Mouse (Mus musculus) kidney, adult 18-20 months (tissue): Measurements from ENCODE around the gene Ablim2.

Source experiments
- DNase-seq: peaks from one replicate; pipeline ENCODE4 v3.0.0; 2021

Ablim2 gene

GRCm38 (mm10) chr5:35920076-35920475, 162.4 kb downstream of the Ablim2 start:
- no peak for DNase-seq

- DNase-seq, result no peak
These were observed 162.9 kb downstream of the Ablim2 start for GRCm38 (mm10) chr5:35920557-35920956.

GRCm38 (mm10) chr5:35921141-35921540, 163.5 kb downstream of the Ablim2 start:
- DNase-seq, result no peak

DNA sequence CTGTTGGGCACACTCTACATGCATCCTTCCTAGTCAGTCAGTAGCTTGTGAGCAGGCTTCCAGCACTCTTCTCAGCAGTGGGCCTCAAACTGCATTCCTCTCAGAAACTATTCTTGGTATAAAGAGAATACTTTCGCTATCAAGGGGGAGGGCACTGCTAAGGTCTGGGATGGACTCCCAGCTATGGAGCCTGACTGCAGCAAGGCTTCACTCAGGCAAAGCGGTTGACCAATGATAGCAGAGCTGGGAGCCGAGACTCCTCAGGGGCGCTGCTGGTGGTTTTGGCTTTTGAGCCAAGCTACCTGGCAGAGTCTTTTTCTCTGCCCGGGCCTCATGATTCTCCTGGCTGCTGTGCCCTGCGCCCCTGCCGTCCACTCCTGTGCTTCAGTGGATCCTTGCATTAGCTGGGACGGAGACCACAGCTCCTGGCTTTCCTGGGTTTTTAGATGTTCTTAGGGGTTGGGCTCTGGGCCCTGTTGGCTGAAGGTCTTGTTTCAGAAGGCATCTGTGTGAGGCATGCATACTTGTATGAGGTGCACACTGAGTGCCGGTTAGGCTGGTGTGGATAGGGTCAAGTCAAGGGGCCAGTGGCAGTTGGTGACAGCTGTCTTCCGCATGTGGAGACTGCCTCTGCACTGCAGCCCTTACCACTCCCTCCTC, 164.0 kb downstream of the Ablim2 start:
- peak; percentile 33 for DNase-seq

DNA sequence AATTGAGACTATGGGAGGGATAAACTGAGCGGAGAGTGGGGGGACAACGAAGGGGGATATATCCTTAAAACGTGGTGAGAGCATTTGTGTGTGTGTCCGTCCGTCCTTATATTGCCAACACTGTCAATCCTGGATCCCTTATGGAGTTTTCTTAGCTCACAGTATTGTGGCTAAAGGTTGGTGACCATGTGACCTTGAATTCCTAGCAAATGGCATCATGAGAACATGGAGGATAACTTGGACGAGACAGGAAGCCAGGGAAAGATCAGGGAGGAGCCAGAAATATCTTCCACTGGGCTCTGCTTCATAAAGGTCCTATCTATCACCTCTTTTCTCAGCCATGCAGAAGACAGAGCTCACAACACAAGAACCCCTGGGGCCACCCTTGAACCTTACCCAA, 165.8 kb downstream of the Ablim2 start:
- no peak for DNase-seq

DNA sequence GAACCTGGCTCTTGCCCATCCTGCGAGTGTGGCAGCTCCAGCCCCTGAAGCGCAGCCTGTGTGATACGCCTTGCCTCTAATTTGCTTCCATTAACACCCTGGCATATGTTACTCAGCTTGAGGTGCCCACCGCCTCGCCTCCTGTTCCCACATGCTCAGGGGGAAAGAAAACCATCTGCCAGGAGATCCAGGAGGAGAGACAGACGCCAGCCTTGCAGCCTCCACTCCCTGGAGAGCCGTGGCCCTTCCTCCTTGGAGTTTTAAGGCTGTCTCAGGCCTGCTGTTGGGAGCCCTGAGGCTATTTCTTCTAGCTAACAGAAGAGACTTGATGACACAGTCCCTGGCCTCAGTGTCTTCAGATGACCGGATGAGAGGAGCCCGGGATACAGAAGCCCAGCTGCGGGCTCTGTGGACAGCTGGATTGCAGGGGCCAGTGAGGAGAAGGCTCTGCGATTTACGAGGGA, 167.5 kb downstream of the Ablim2 start:
- no peak for DNase-seq

- DNase-seq, result no peak
These were observed 168.8 kb downstream of the Ablim2 start for GRCm38 (mm10) chr5:35926511-35926910.

- DNase-seq, result no peak
These were observed 173.6 kb downstream of the Ablim2 start for GRCm38 (mm10) chr5:35931296-35931695.

DNA sequence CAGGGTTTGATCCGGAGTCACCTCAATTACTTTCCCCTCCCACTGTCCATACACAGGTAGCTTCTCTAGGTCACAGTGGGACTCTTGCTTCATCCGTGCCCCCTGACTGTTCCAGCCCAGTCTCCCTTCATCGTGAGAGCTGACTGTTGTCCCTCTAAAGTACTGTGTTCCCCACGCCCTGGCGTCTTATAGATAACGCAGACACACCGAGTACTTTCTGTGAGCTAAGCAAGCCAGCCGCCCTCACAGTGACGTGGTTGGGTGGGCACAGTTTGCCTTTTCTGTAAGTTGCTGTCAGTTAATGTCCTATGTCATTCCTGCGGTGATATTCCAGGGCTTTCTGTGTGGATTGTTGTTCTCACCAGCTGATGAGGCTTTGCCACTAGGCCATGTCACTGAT, 175.4 kb downstream of the Ablim2 start:
- no peak for DNase-seq
